Comparison of ENCODE assay signal across 10 mouse cellular contexts in genomic region chr2:44336720-44337354, GRCm38 (mm10).
DNase-seq lines count a peak whose midpoint lies in the region; ATAC-seq and TF ChIP-seq lines count a peak whose summit lies in the region.
"Had no signal": no experiment of that assay in that cellular context is flagged by ENCODE, and none has a peak within 500 bp of the region (broad histone marks: within the 10 kb centered on the region; RNA-seq: fewer than 3 reads in every experiment).

No protein-coding gene starts in this region.

- no peaks in the 10 kb centered on the region for H3K79me2 ChIP-seq in heart, adult 2 months (replicated peaks; ENCODE audit: control insufficient read depth, insufficient read depth, low read length)

- H3K4me3 ChIP-seq in heart, adult 2 months, result no peak overlapping the region
- no peak overlapping the region for H3K4me3 ChIP-seq in bone marrow macrophage, adult 2 months (ENCODE audit: insufficient read depth, low read length)
- no peak overlapping the region for H3K4me3 ChIP-seq in heart, embryonic 12.5 days
- H3K4me3 ChIP-seq: liver, embryonic 13.5 days had no signal

- no peak for TF ChIP-seq EP300 in heart, adult 2 months (IDR thresholded peaks at IDR 0.05; ENCODE audit: insufficient read depth, low read depth, low read length)

- TF ChIP-seq POLR2A in heart, adult 2 months (IDR thresholded peaks at IDR 0.05; ENCODE audit: insufficient read depth, low read depth, low read length), result no peak
- no peak for TF ChIP-seq POLR2A in bone marrow macrophage, adult 2 months (IDR thresholded peaks at IDR 0.05; ENCODE audit: borderline replicate concordance, low read depth, low read length)

- H3K9me3 ChIP-seq in heart, embryonic 12.5 days (replicated peaks), result no peaks in the 10 kb centered on the region
- H3K9me3 ChIP-seq: liver, embryonic 13.5 days had no signal

- peak; percentile 44 for TF ChIP-seq CTCF in heart, adult 2 months (IDR thresholded peaks at IDR 0.05)
- TF ChIP-seq CTCF in bone marrow macrophage, adult 2 months (IDR thresholded peaks at IDR 0.05; ENCODE audit: low read depth, low read length), result peak; percentile 46

- no peak for DNase-seq in heart, adult 2 months
- DNase-seq in heart, postnatal 25 days (ENCODE audit: low spot score), result no peak
- peak; percentile 19 for DNase-seq in thymus, postnatal 0 days (ENCODE audit: low spot score)
- no peak for DNase-seq in thymus, adult 18-20 months
- DNase-seq in Muller cell, postnatal 12 days (ENCODE audit: inconsistent ontology term), result no peak
- no peak for DNase-seq in layer of hippocampus, adult 9-11 months
- DNase-seq: liver, embryonic 13.5 days had no signal

- intact Hi-C loops in heart, adult 2 months (cut with DNase I), result no loop called here
- intact Hi-C loops in heart, postnatal 25 days (cut with DNase I), result no loop called here

- 74% methylated on average over 5 of the region's 5 CpGs for WGBS in heart, adult 2 months
- WGBS in heart, embryonic 12.5 days, result 77% methylated on average over 5 of the region's 5 CpGs

- H3K27ac ChIP-seq in heart, adult 2 months, result no peak overlapping the region
- no peak overlapping the region for H3K27ac ChIP-seq in bone marrow macrophage, adult 2 months (ENCODE audit: insufficient read depth, low read depth, low read length)
- H3K27ac ChIP-seq in heart, embryonic 12.5 days (ENCODE audit: poor library complexity, severe bottlenecking), result no peak overlapping the region
- H3K27ac ChIP-seq: liver, embryonic 13.5 days had no signal

- H3K27me3 ChIP-seq in heart, adult 2 months (ENCODE audit: control insufficient read depth, insufficient read depth, low read length), result no peaks in the 10 kb centered on the region
- no peaks in the 10 kb centered on the region for H3K27me3 ChIP-seq in heart, embryonic 12.5 days (replicated peaks)
- H3K27me3 ChIP-seq: liver, embryonic 13.5 days had no signal

- H3K36me3 ChIP-seq in heart, adult 2 months (ENCODE audit: control insufficient read depth, insufficient read depth, low read length), result no peaks in the 10 kb centered on the region
- no peaks in the 10 kb centered on the region for H3K36me3 ChIP-seq in heart, embryonic 12.5 days
- H3K36me3 ChIP-seq: liver, embryonic 13.5 days had no signal

- peaks cover 2% of the 10 kb centered on the region for H3K4me1 ChIP-seq in heart, adult 2 months (ENCODE audit: control insufficient read depth, insufficient read depth, low read length)
- H3K4me1 ChIP-seq in bone marrow macrophage, adult 2 months (ENCODE audit: control insufficient read depth, insufficient read depth, low read length), result peaks cover 19% of the 10 kb centered on the region
- H3K4me1 ChIP-seq in heart, embryonic 12.5 days (replicated peaks), result no peaks in the 10 kb centered on the region
- H3K4me1 ChIP-seq: liver, embryonic 13.5 days had no signal

- H3K9ac ChIP-seq in heart, adult 2 months (ENCODE audit: low read depth, low read length), result no peak overlapping the region
- no peak overlapping the region for H3K9ac ChIP-seq in heart, embryonic 12.5 days
- H3K9ac ChIP-seq: liver, embryonic 13.5 days had no signal

- no peak overlapping the region for H3K4me2 ChIP-seq in heart, embryonic 12.5 days
- H3K4me2 ChIP-seq: liver, embryonic 13.5 days had no signal

- no peak for ATAC-seq in heart, embryonic 12.5 days (ENCODE audit: insufficient number of reproducible peaks, low FRiP score)
- ATAC-seq: intestine, embryonic 16.5 days had no signal
